Mouse (Mus musculus) liver, embryonic 14.5 days (tissue): ENCODE measurements around the gene Sox30. TPM values are rescaled to one million over a fixed set of nuclear protein-coding genes. Genes with fewer than 3 reads are reported as not detected.

Source experiments
- ATAC-seq: fragments of 200-750 bp; cut with Nextera tagmentation; 2 replicates; pipeline ENCODE4 v1.8.0; 2017; ENCODE audit warnings: moderate number of reproducible peaks, mild to moderate bottlenecking, moderate library complexity; ENCODE audit not compliant: insufficient read depth
- DNase-seq, 3 experiments: peaks; one replicate each; pipeline ENCODE4 v3.0.0-alpha.2; 2012 to 2013; ENCODE audit warnings: low read depth in 3 of 3, low spot score in 3 of 3
- H3K27ac ChIP-seq: fragments of 300-500 bp; sonication (generic); 2 replicates; pipeline ENCODE4 v1.5.1; 2014; ENCODE audit warnings: moderate library complexity, mild to moderate bottlenecking, control low read depth, inconsistent platforms
- H3K27me3 ChIP-seq: fragments of 300-500 bp; sonication (generic); 2 replicates; pipeline ENCODE4 v1.6.1; 2014; ENCODE audit warnings: mild to moderate bottlenecking, low read length, moderate library complexity; ENCODE audit not compliant: control insufficient read depth, insufficient read depth
- H3K36me3 ChIP-seq: fragments of 300-500 bp; sonication (generic); replicated peaks from 2 replicates; pipeline ENCODE4 v1.6.1; 2014; ENCODE audit warnings: low read depth; ENCODE audit not compliant: control insufficient read depth, insufficient read depth
- H3K4me1 ChIP-seq, 2 experiments: fragments of 200-500 bp in 1 of 2; fragments of 300-500 bp in 1 of 2; sonication (generic) in 1 of 2; replicated peaks; 2 replicates each; pipeline ENCODE4 v1.6.1; 2012 to 2014; ENCODE audit warnings: antibody characterized with exemption in 1 of 2, inconsistent platforms in 1 of 2, low read length in 1 of 2; ENCODE audit not compliant: control insufficient read depth in 2 of 2, insufficient read depth in 2 of 2
- H3K4me2 ChIP-seq: fragments of 300-500 bp; sonication (generic); 2 replicates; pipeline ENCODE4 v1.6.1; 2014; ENCODE audit warnings: low read depth, mild to moderate bottlenecking, control low read depth, moderate library complexity
- H3K4me3 ChIP-seq, 2 experiments: fragments of 200-500 bp in 1 of 2; fragments of 300-500 bp in 1 of 2; sonication (generic) in 1 of 2; 2 replicates each; pipeline ENCODE4 v1.5.1; 2012 to 2014; ENCODE audit warnings: low read depth in 2 of 2, low read length in 2 of 2, mild to moderate bottlenecking in 2 of 2, control low read depth in 1 of 2, inconsistent platforms in 1 of 2, moderate library complexity in 1 of 2; ENCODE audit not compliant: insufficient read depth in 1 of 2
- H3K9ac ChIP-seq: fragments of 300-500 bp; sonication (generic); replicated peaks from 2 replicates; pipeline ENCODE4 v1.6.1; 2014; ENCODE audit warnings: mild to moderate bottlenecking, control low read depth, moderate library complexity
- H3K9me3 ChIP-seq: fragments of 300-500 bp; sonication (generic); 2 replicates; pipeline ENCODE4 v1.6.1; 2016; ENCODE audit warnings: low read length, mixed read lengths; ENCODE audit not compliant: control insufficient read depth
- CTCF ChIP-seq: IDR thresholded peaks from 2 replicates; pipeline ENCODE4 v1.5.1; 2016; ENCODE audit warnings: antibody characterized with exemption, low read depth, control low read depth
- EP300 ChIP-seq: IDR thresholded peaks from 2 replicates; pipeline ENCODE4 v1.6.1; 2016; ENCODE audit warnings: antibody characterized with exemption, low read depth
- WGBS: fragments of 180-500 bp; shearing (Covaris S2); extraction: QIAGEN DNeasy Blood & Tissue Kit; methylation state at CpG from one replicate; pipeline ENCODE4 v1.1.7; 2014; ENCODE audit not compliant: insufficient replicate concordance; 5-methylcytosine and 5-hydroxymethylcytosine counted together
- polyA plus RNA-seq, 2 experiments: library from polyadenylated mRNA; depleted of rRNA in 1 of 2; stranded (reverse) in 1 of 2; unstranded in 1 of 2; fragments of >200 nt; fragmentation: Nextera tagmentation in 1 of 2; extraction: Ambion mirVana in 1 of 2; gene quantifications; 2 replicates each; pipeline versions ENCODE4 v1.2.1 to v1.2.3; 2012 to 2014

The Sox30 gene
- polyA plus RNA-seq, 2 experiments = 0.02 TPM; not detected in 1

DNA sequence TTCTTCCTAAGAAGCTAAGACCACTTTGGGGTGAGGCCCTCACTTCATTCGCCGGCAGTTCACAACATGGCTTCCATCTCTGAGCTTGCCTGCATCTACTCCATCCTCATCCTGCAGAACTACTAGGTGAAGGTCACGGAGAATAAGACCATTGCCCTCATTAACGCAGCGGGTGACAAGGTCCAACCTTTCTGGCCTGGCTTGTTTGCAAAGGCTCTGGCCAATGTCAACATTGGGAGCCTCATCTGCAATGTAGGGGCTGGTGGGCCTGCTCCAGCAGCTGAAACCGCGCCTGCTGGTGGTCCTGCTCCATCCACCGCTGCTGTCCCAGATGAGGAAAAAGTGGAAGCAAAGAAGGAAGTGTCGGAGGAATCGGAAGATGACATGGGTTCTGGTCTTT is 56.3 kb downstream of the Sox30 start:
- Histone ChIP-seq H3K4me2 (no peak overlapping the region), H3K9me3 (no peaks in the 10 kb centered on the region), H3K27me3 (no peaks in the 10 kb centered on the region), H3K9ac (no peak overlapping the region), H3K27ac (no peak overlapping the region), H3K4me3 (no peak overlapping the region), H3K36me3 (no peaks in the 10 kb centered on the region), H3K4me1 (0 out of 4 replicates have a peak, but pooled peaks cover 0 to 6% of the 10 kb centered on the region in 2 experiments)
- ATAC-seq (no peak), DNase-seq (no peak)
- WGBS = 72% methylated on average over 10 of the region's 10 CpGs
- no peak for TF ChIP-seq EP300
- no peak for TF ChIP-seq CTCF

DNA sequence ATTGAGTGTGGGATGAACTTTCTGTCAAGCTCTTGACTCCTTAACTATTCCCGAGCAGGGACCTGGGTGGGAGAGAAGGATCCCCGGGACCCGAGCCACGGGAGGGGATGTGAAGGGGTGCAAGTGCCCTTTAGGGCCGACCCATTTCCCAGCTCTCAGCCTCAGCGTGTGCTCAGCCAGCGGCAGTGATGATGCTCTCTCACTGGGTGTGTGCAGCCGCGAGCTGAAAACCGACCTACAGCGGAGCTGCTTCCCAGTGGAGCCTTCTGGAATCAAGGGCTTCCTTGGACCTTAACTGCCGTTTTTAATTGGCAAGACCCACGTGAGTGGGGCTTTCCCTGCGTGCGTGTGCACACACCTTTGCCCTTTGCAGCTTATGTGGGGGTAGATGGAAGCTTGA is 58.8 kb downstream of the Sox30 start:
- Histone ChIP-seq H3K36me3 (no peaks in the 10 kb centered on the region), H3K4me3 (no peak overlapping the region), H3K4me2 (no peak overlapping the region), H3K9me3 (no peaks in the 10 kb centered on the region), H3K27ac (no peak overlapping the region), H3K4me1 (0 out of 4 replicates have a peak, but pooled peaks cover 0 to 6% of the 10 kb centered on the region in 2 experiments), H3K9ac (no peak overlapping the region), H3K27me3 (no peaks in the 10 kb centered on the region)
- TF ChIP-seq CTCF = no peak
- no peak for TF ChIP-seq EP300
- no peak for DNase-seq
- no peak for ATAC-seq
- WGBS = 70% methylated on average over 15 of the region's 15 CpGs

DNA sequence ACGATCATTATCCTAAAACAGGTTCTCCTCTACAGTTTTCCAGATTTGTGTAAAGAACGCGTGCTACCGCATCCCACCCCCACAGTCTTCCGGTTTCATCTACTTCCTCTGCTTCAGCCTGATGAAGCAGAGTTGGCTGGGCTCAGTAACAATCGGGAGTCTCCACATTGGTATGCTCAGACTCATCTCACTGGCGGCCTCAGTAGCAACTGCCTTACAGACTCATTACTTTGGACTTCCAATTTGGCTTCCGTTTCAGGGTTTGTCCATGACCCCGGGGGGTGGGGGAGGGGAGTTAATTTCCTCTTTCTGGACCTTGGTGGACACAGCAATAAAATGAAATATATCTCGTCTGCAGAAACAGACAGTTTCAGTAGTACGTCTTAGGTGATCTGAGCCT is 59.2 kb downstream of the Sox30 start:
- no peaks in the 10 kb centered on the region for H3K9me3 ChIP-seq
- no peak overlapping the region for H3K27ac ChIP-seq
- no peak for ATAC-seq
- WGBS = 38% methylated on average over 11 of the region's 11 CpGs
- H3K27me3 ChIP-seq = no peaks in the 10 kb centered on the region
- no peak for TF ChIP-seq EP300
- no peak for TF ChIP-seq CTCF
- DNase-seq = no peak
- H3K4me1 ChIP-seq = 0 out of 4 replicates have a peak, but pooled peaks cover 0 to 6% of the 10 kb centered on the region in 2 experiments
- H3K4me2 ChIP-seq = no peak overlapping the region
- no peaks in the 10 kb centered on the region for H3K36me3 ChIP-seq
- no peak overlapping the region for H3K9ac ChIP-seq
- H3K4me3 ChIP-seq = no peak overlapping the region

GRCm38 (mm10) chr11:46040841-46041556 is 60.9 kb downstream of the Sox30 start:
- Histone ChIP-seq H3K4me2 (no peak overlapping the region), H3K27ac (no peak overlapping the region), H3K9me3 (no peaks in the 10 kb centered on the region), H3K36me3 (no peaks in the 10 kb centered on the region), H3K4me1 (0 out of 4 replicates have a peak, but pooled peaks cover 0 to 6% of the 10 kb centered on the region in 2 experiments), H3K27me3 (no peaks in the 10 kb centered on the region), H3K4me3 (no peak overlapping the region), H3K9ac (no peak overlapping the region)
- TF ChIP-seq EP300 = no peak
- DNase-seq (no peak), ATAC-seq (no peak)
- WGBS = 56% methylated on average over 9 of the region's 9 CpGs

- no peak for DNase-seq
- Histone ChIP-seq H3K4me2 (no peak overlapping the region), H3K36me3 (no peaks in the 10 kb centered on the region), H3K4me3 (no peak overlapping the region), H3K9me3 (no peaks in the 10 kb centered on the region), H3K9ac (no peak overlapping the region), H3K27me3 (no peaks in the 10 kb centered on the region), H3K4me1 (0 out of 4 replicates have a peak, but pooled peaks cover 0 to 6% of the 10 kb centered on the region in 2 experiments), H3K27ac (no peak overlapping the region)
- no peak for TF ChIP-seq CTCF
- TF ChIP-seq EP300 = no peak
- ATAC-seq = no peak
- WGBS = 61% methylated on average over 12 of the region's 12 CpGs
Observed at GRCm38 (mm10) chr11:46041607-46042267, 61.6 kb downstream of the Sox30 start.
